Mouse (Mus musculus) cerebral cortex, adult 2 months (tissue): ENCODE results near the gene Rpap1.

ENCODE experiments used
- WGBS: fragments of 180-500 bp; shearing (Covaris S2); methylation state at CpG from one replicate; pipeline ENCODE4 v1.1.7; 2018; 5-methylcytosine and 5-hydroxymethylcytosine counted together

Gene Rpap1

DNA sequence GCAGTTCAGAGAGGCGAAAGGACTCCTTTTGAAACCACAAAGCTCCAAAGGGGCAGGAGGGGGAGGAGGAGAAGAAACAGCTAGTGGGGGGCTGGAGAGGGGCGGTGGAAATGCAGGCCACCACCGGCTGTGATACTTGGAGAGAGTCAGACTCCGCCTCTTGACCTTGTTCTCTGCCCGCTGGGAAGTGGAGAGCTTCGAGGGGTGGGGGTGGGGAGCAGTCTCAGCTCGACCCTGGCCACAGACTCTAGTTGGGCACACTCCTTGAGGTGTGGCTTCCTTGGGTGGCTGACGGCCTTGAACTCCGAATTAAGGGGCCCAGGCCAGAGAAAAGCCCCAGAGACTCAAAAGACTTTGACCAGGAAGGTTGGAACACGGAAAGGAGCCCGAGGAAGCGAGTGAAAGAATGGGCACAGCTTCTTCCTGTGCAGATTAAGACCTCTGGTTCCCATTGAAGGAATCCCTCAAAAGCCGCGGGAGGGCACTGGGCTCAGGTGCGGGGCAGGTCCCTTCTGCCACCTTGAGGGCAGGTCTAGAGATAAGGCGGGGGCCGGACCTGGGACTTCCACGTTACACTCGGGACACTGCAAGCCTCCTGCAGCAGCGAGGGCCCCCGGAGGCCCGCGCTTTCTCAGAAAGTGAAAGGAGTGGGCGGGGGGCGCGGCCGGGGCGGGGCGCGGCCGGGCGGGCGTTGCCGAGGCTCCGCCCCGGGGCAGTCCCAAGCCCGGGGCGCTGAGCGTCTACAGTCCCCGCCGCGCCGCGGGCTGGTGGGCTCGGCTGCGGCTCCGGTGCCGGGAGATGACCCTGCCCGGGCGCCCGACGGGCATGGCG is 45.5 kb downstream of the Rpap1 start, which contains the start of gene Itpka:
Itpka (plus strand) TSS at position 757 of the 831 bp plus-strand sequence.
- 3% methylated on average over 45 of the region's 53 CpGs for WGBS

DNA sequence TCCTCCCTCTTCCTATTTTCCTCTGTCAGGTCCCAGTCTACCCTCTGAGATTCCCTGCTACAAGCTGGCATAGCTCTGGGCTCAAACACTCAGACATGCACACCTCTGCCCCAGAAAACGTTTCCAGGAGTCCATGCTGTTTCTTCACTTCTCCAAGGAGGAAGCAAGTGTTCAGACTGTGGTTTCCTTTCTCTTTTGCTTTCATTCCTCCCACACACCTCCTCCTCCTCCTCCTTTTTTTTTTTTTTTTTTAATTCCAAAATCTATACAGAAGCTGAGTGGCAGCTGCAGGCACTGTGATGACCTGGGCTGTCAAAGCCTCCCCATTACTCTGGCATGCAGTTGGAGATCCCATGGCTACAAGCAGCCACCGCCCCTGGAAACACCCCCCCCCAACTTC is 46.8 kb downstream of the Rpap1 start:
- WGBS = 34% methylated on average over 2 of the region's 2 CpGs

DNA sequence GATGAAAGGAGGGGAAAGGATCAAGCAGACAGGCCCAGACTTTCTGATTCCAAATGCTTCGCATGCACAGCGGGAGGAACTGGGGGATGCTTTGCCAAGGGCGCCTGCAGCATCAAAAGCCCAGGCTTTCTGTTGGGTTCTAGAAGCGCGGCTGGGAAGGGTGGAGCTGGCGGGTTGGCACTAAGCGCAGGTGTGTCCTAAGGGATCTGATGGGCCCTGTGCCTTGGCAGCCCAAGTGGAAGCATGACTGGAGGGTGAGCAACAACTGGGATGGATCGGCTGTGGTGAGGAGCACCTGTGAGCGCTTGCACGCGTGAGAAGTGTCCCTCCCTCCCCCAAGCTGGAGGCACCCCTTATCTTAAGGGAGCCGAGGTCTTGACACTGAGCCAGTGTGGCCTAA is 50.2 kb downstream of the Rpap1 start:
- 29% methylated on average over 12 of the region's 12 CpGs for WGBS

DNA sequence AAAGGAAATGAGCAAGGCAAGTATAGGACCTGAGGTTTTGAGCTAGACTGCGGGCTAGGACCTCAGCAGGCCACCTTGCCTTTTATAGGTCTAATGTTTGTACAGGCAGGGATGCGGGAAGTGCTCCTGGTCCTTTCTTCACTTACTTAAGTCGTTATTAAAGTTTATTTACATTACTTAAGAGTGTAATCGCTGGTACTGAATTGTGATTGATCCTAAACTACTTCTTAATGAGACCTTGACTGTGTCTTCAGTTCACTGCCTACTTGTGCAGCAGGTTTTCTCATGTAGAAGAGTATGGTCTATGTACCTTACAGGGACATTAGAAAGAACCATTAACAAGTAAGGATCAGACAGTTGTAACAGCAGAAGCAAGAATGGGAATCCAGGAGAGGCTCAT is 56.6 kb downstream of the Rpap1 start:
- 90% methylated on average over 4 of the region's 4 CpGs for WGBS

DNA sequence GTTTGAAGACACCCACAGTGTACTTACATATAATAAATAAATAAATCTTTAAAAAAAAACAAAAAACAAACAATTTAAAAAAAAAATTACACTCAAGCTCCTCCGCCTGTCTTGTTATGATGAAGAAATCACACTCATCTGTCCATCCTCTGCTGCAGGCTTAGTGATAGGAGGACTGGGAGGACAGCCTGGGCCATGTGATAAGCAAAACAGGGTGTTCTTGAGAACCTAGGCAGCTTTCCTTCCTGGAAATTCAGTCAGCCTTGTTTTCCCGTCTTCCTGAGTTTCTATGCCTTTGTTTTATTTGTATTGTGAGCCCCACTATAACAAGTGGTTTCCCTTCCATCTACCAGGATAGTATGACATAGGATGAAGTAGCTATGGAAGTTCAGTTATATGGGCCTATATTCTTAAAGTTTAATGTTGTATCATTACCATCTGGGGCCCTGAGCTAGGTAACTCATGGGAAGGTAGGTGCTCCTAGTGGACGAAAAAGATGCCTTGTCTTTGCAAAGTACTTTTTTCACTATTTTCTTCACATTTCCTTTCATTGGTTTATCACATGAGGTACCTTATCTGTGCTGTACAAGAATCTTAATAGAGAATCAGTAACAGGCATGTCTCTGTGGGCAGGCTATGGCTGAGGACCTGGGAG is 59.4 kb downstream of the Rpap1 start:
- WGBS = 94% methylated on average over 3 of the region's 3 CpGs

DNA sequence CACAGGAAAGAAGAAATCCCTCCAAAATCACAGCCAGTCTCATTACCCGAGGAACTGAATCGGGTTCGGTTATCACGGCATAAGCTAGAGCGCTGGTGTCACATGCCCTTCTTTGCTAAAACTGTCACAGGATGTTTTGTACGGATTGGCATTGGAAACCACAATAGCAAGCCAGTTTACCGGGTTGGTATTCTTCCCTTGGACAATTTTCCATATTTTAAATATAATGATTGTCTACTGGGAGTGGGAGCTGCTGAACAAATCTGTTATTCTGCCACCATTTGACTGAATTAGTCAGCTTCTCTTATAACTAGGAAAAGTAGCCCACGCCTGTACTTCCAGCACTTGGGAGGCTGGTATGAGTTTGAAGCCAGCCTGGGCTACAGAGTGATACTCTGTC is 66.3 kb downstream of the Rpap1 start:
- 72% methylated on average over 8 of the region's 8 CpGs for WGBS

DNA sequence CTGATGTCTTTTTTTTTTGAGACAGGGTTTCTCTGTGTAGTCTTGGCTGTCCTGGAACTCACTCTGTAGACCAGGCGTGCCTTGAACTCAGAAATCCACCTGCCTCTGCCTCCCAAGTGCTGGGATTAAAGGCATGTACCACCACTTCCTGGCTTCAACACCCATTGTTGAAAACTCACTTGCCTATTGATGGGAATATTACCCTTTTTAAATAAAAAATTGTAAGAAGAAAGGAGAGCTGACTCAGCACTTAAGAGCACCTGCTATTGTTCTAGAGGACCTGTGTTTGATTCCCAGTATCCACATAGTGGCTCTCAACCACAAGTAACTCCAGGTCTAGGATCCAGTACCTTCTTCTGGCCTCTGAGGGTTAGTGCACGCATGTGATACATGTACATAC is 71.5 kb downstream of the Rpap1 start:
- WGBS = 85% methylated on average over 2 of the region's 2 CpGs
